Mouse (Mus musculus): ENCODE measurements at regions not wholly inside any gene's neighbourhood (a gene's known extent, or its start where the extent isn't known, plus 50 kb on each side); places are given as distances from the start of the nearest gene placed in this dataset.

DNA sequence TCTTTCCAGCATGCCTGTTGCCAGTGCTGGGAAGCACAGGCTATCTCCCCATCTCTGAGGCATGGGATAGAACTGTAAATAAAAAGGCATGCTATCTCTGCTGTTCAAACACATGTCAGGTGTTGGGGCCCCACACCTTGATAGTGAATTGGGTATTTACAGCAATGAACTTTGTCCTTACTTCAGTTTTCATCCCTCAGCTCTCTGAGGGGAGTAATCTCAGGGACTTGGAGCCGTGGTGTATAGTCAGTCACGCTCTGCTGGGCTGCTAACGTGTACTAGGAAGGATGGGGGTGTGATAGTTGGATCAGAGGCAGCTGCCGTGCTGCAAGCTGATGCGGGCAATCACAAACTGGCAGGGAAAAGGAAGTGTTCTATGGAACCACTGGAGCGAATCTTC lies 91.5 kb upstream of the Prkg2 start:
- Histone ChIP-seq H3K4me1 (replicated peaks; ENCODE audit: control insufficient read depth, insufficient read depth) (no peaks in the 10 kb centered on the region), H3K4me3 (ENCODE audit: low read depth, low read length) (no peak overlapping the region), H3K9ac (ENCODE audit: low read length) (no peak overlapping the region), H3K9me3 (ENCODE audit: control insufficient read depth, low read length) (no peaks in the 10 kb centered on the region), H3K27ac (replicated peaks) (no peak overlapping the region), H3K4me2 (replicated peaks; ENCODE audit: low read depth) (no peak overlapping the region), H3K27me3 (ENCODE audit: control insufficient read depth, insufficient read depth, low read length) (no peaks in the 10 kb centered on the region), H3K36me3 (ENCODE audit: control insufficient read depth, insufficient read depth, low read length) (no peaks in the 10 kb centered on the region)
- DNase-seq (ENCODE audit: low spot score) (peak; percentile 44), ATAC-seq (ENCODE audit: low FRiP score, low TSS enrichment) (peak; percentile 88)
- TF ChIP-seq EP300 (optimal IDR thresholded peaks at IDR 0.05) (no peak), CTCF (IDR thresholded peaks at IDR 0.05; ENCODE audit: low read depth) (no peak)
- 49% methylated on average over 6 of the region's 6 CpGs for WGBS

DNA sequence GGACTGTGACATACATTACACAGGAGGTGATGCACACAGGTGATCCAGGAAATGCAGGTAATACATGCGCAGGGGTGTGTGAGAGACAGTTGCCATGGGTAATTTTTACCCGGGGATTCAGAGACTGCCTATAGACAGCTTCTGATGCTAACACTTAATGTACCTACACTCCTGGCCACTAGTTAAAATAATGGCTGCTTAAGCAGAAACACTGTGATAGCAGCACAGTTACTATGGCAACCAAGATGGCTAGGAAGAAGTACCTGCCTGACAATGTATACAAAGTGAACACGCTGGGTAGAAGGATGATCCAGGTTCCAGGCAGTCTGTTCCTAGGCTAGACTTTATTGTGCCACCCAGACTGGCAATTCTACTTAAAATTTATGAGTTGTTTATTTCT lies 88.3 kb upstream of the Prkg2 start:
- H3K9ac ChIP-seq (ENCODE audit: low read length) = no peak overlapping the region
- H3K4me1 ChIP-seq (replicated peaks; ENCODE audit: control insufficient read depth, insufficient read depth) = no peaks in the 10 kb centered on the region
- no peak for ATAC-seq (ENCODE audit: low FRiP score, low TSS enrichment)
- TF ChIP-seq CTCF (IDR thresholded peaks at IDR 0.05; ENCODE audit: low read depth) = no peak
- no peak for TF ChIP-seq EP300 (optimal IDR thresholded peaks at IDR 0.05)
- no peaks in the 10 kb centered on the region for H3K27me3 ChIP-seq (ENCODE audit: control insufficient read depth, insufficient read depth, low read length)
- no peak overlapping the region for H3K4me3 ChIP-seq (ENCODE audit: low read depth, low read length)
- H3K9me3 ChIP-seq (ENCODE audit: control insufficient read depth, low read length) = no peaks in the 10 kb centered on the region
- H3K36me3 ChIP-seq (ENCODE audit: control insufficient read depth, insufficient read depth, low read length) = no peaks in the 10 kb centered on the region
- WGBS = 73% methylated on average over 3 of the region's 3 CpGs
- H3K4me2 ChIP-seq (replicated peaks; ENCODE audit: low read depth) = no peak overlapping the region
- no peak overlapping the region for H3K27ac ChIP-seq (replicated peaks)
- DNase-seq (ENCODE audit: low spot score) = no peak

DNA sequence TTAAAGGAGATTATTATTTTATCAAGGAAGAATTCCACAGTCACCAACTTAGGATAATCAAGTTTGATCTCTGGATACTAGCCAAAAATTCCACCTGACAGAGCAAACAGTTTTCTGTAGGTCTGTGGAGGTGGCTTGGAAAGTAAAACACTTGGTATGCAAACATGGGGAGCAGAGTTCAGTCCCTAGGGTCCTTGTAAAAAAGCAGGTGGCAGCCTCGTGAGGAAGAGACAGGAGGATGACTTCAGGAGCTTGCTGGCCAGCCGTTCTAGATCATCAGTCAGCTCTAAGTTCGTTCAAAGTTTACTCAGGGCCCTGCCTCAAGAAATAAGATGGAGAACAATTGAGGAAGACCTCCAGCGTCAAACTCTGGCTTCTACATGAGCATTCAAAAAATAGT lies 74.6 kb upstream of the Prkg2 start:
- no peaks in the 10 kb centered on the region for H3K36me3 ChIP-seq (ENCODE audit: control insufficient read depth, insufficient read depth, low read length)
- no peaks in the 10 kb centered on the region for H3K4me1 ChIP-seq (replicated peaks; ENCODE audit: control insufficient read depth, insufficient read depth)
- no peaks in the 10 kb centered on the region for H3K27me3 ChIP-seq (ENCODE audit: control insufficient read depth, insufficient read depth, low read length)
- no peaks in the 10 kb centered on the region for H3K9me3 ChIP-seq (ENCODE audit: control insufficient read depth, low read length)
- WGBS = 58% methylated on average over 4 of the region's 4 CpGs
- DNase-seq (ENCODE audit: low spot score) (no peak), ATAC-seq (ENCODE audit: low FRiP score, low TSS enrichment) (no peak)
- H3K9ac ChIP-seq (ENCODE audit: low read length) = no peak overlapping the region
- H3K4me2 ChIP-seq (replicated peaks; ENCODE audit: low read depth) = no peak overlapping the region
- H3K27ac ChIP-seq (replicated peaks) = no peak overlapping the region
- TF ChIP-seq EP300 (optimal IDR thresholded peaks at IDR 0.05) (no peak), CTCF (IDR thresholded peaks at IDR 0.05; ENCODE audit: low read depth) (no peak)
- H3K4me3 ChIP-seq (ENCODE audit: low read depth, low read length) = no peak overlapping the region

DNA sequence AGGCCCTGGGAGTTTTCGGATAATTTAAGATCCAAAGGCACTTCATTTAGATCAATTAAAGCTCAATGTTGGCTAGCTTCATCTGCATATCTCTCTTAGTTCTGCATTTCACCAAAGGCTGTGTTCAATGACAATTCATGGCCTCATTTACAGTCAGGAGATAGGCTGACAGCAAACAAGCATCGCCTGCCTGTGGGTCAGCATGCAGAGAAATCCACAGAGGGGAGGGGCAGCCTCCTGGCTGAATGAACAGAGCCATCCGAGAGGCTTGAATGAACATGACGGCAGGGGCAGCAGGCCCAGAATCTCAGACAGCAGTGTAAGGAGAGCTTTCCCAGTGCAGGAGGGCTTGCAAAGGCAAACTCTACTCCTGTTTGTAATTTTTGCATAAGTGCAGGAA lies 74.1 kb upstream of the Prkg2 start:
- WGBS = 54% methylated on average over 4 of the region's 4 CpGs
- no peak overlapping the region for H3K9ac ChIP-seq (ENCODE audit: low read length)
- ATAC-seq (ENCODE audit: low FRiP score, low TSS enrichment) = no peak
- H3K27ac ChIP-seq (replicated peaks) = no peak overlapping the region
- H3K4me3 ChIP-seq (ENCODE audit: low read depth, low read length) = no peak overlapping the region
- no peak for TF ChIP-seq CTCF (IDR thresholded peaks at IDR 0.05; ENCODE audit: low read depth)
- TF ChIP-seq EP300 (optimal IDR thresholded peaks at IDR 0.05) = no peak
- H3K4me1 ChIP-seq (replicated peaks; ENCODE audit: control insufficient read depth, insufficient read depth) = no peaks in the 10 kb centered on the region
- no peaks in the 10 kb centered on the region for H3K9me3 ChIP-seq (ENCODE audit: control insufficient read depth, low read length)
- H3K36me3 ChIP-seq (ENCODE audit: control insufficient read depth, insufficient read depth, low read length) = no peaks in the 10 kb centered on the region
- H3K27me3 ChIP-seq (ENCODE audit: control insufficient read depth, insufficient read depth, low read length) = no peaks in the 10 kb centered on the region
- H3K4me2 ChIP-seq (replicated peaks; ENCODE audit: low read depth) = no peak overlapping the region
- DNase-seq (ENCODE audit: low spot score) = no peak

DNA sequence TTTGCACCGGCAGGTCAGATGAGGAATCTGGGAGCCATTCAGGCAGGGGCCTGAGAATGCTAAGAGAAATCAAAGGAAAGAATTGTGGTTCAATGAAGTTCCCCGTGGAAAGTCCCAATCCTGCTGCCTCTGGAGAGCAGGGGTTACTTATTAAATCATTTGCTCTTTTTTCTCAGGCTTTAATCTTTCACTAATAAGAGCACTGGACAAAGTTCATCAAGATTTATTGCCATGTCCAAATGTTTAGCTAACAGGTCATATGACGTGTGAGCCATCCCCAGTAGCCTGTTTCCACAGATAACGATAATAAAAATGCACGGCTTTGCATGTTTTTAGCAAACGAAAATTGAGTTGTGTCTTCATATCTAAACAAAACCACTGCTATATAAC lies 62.6 kb upstream of the Prkg2 start:
- no peaks in the 10 kb centered on the region for H3K9me3 ChIP-seq (ENCODE audit: control insufficient read depth, low read length)
- no peak for TF ChIP-seq EP300 (optimal IDR thresholded peaks at IDR 0.05)
- TF ChIP-seq CTCF (IDR thresholded peaks at IDR 0.05; ENCODE audit: low read depth) = no peak
- no peak overlapping the region for H3K4me2 ChIP-seq (replicated peaks; ENCODE audit: low read depth)
- no peaks in the 10 kb centered on the region for H3K36me3 ChIP-seq (ENCODE audit: control insufficient read depth, insufficient read depth, low read length)
- 53% methylated on average over 6 of the region's 6 CpGs for WGBS
- no peaks in the 10 kb centered on the region for H3K27me3 ChIP-seq (ENCODE audit: control insufficient read depth, insufficient read depth, low read length)
- no peak overlapping the region for H3K27ac ChIP-seq (replicated peaks)
- no peak overlapping the region for H3K4me3 ChIP-seq (ENCODE audit: low read depth, low read length)
- ATAC-seq (ENCODE audit: low FRiP score, low TSS enrichment) = no peak
- no peak for DNase-seq (ENCODE audit: low spot score)
- H3K9ac ChIP-seq (ENCODE audit: low read length) = no peak overlapping the region
- H3K4me1 ChIP-seq (replicated peaks; ENCODE audit: control insufficient read depth, insufficient read depth) = no peaks in the 10 kb centered on the region

DNA sequence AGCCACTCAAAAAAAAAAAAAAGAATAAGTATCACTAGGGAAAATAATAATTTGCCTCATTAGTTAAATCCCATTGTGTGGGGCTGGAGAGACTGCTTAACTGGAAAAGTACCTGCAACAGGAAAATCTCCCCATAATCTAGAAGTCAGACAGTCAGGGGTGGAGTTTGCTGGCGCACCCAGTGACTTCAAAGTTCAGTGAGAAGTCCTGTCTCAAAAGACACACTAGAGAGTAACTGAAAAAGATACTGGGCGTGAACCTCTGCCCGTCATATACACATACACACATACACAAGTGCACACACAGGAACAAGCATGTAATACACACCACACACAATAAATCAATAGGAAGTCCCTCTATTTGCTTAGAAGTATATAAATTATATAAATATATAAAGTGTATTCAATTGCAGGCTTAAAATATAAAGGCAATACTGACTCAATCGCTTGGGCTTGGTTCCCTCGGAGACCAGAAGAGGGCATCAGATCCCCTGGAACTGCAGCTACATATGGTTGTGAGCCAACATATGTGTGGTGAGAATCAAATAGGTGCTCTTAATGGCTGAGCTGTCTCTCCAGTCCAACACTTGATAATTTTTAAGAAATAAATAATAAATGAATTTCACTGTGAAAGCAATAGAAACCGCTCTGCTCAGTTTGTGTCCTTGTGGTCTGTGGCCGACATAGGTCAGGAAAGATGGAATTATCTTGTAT lies 62.0 kb upstream of the Prkg2 start:
- no peak for ATAC-seq (ENCODE audit: low FRiP score, low TSS enrichment)
- no peak for DNase-seq (ENCODE audit: low spot score)

More for the DNA sequence above, 62.0 kb upstream of the Prkg2 start:
- no peak overlapping the region for H3K4me3 ChIP-seq (ENCODE audit: low read depth, low read length)
- no peak overlapping the region for H3K9ac ChIP-seq (ENCODE audit: low read length)
- no peak overlapping the region for H3K4me2 ChIP-seq (replicated peaks; ENCODE audit: low read depth)
- no peaks in the 10 kb centered on the region for H3K4me1 ChIP-seq (replicated peaks; ENCODE audit: control insufficient read depth, insufficient read depth)
- H3K9me3 ChIP-seq (ENCODE audit: control insufficient read depth, low read length) = no peaks in the 10 kb centered on the region
- no peaks in the 10 kb centered on the region for H3K36me3 ChIP-seq (ENCODE audit: control insufficient read depth, insufficient read depth, low read length)
- H3K27ac ChIP-seq (replicated peaks) = no peak overlapping the region
- no peaks in the 10 kb centered on the region for H3K27me3 ChIP-seq (ENCODE audit: control insufficient read depth, insufficient read depth, low read length)
- TF ChIP-seq CTCF (IDR thresholded peaks at IDR 0.05; ENCODE audit: low read depth) = peak; percentile 7; the same call in 1 of the 2 replicates
- TF ChIP-seq EP300 (optimal IDR thresholded peaks at IDR 0.05) = no peak
- 88% methylated on average over 7 of the region's 7 CpGs for WGBS

Measured in stomach, postnatal 0 days (tissue).